Mouse (Mus musculus): ENCODE results near the gene Gm11037. TPM values are rescaled to one million over a fixed set of nuclear protein-coding genes. Genes with fewer than 3 reads are reported as not detected.
A peak's percentile ranks its signal among the peaks of the same experiment; 100 is the strongest.

Gm11037 gene
- polyA plus RNA-seq, 1 experiment from 2014 or later: not detected

DNA sequence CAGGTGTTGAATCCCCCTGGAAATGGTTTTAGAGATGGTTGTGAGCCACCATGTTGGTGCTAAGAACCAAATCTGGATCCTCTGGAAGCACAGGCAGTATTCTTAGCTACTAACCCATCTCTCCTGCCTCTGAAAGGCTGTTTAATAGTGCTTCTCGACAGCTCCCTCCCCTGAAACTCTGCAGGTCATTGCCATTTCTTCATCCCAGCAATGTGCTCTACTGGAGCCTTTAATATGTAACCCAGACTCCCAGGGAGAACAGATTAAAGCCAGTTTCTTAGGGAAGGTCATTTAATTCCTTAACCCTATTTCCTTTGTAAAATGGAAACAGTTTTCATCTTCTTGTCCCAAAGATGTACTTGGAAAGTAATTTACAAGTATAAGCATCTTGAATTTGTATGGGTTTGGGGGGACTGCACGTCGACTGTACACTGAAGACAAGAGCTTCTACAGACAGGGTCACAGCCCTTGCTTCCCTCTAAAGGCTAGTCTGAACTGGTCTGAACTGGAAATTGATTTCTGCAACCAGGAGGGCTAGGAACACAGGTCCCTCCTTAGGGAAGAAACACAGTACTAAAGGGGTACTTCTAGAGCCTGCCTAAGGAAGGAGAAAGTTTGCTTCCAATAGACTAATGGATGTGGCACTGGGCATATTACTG lies 42.1 kb downstream of the Gm11037 start:
- H3K27ac ChIP-seq (ENCODE audit: low read depth): peak overlapping the region; percentile 2; the same call in 1 of the 2 replicates
- H3K27me3 ChIP-seq (replicated peaks; ENCODE audit: control insufficient read depth, insufficient read depth, low read length): peaks cover 29% of the 10 kb centered on the region
- H3K36me3 ChIP-seq (ENCODE audit: control insufficient read depth, insufficient read depth, low read length): peaks cover 10% of the 10 kb centered on the region
- ATAC-seq (replicated peaks; ENCODE audit: low FRiP score, low TSS enrichment, low read depth): no peak
- 67% methylated on average over 3 of the region's 3 CpGs for WGBS
- no peak overlapping the region for H3K4me3 ChIP-seq (ENCODE audit: low read depth, low read length)
- H3K4me1 ChIP-seq (replicated peaks; ENCODE audit: control insufficient read depth, insufficient read depth, low read length): peaks cover 33% of the 10 kb centered on the region
- H3K9me3 ChIP-seq (ENCODE audit: control insufficient read depth, low read length): no peaks in the 10 kb centered on the region
- H3K4me2 ChIP-seq (ENCODE audit: low read length): peak overlapping the region; percentile 22; the same call in 1 of the 2 replicates
- no peak overlapping the region for H3K9ac ChIP-seq (ENCODE audit: low read length)
- no peak for DNase-seq (ENCODE audit: low spot score)

DNA sequence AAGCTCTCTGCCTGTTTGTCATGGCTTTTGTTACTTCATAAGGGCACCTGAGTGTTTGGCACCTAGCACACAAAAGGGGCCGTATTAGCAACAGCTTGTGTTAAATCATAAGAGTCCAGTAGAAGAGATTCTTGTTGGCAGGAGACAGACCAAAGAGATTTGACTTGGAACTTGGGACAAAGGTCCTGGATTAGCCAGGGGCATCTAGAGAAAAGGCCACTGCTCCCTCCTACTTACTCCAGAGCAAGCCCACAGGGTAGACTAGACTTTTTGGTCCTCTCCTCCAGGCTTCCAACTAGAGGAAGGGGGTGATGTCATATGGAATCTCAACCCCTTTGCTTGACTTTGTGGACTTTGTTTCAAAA lies 42.6 kb downstream of the Gm11037 start:
- ATAC-seq (replicated peaks; ENCODE audit: low FRiP score, low TSS enrichment, low read depth) (no peak), DNase-seq (ENCODE audit: low spot score) (no peak)
- Histone ChIP-seq H3K9me3 (ENCODE audit: control insufficient read depth, low read length) (no peaks in the 10 kb centered on the region), H3K27me3 (replicated peaks; ENCODE audit: control insufficient read depth, insufficient read depth, low read length) (peaks cover 24% of the 10 kb centered on the region), H3K36me3 (ENCODE audit: control insufficient read depth, insufficient read depth, low read length) (peaks cover 10% of the 10 kb centered on the region), H3K4me1 (replicated peaks; ENCODE audit: control insufficient read depth, insufficient read depth, low read length) (peaks cover 33% of the 10 kb centered on the region), H3K27ac (ENCODE audit: low read depth) (peak overlapping the region; percentile 2; the same call in 1 of the 2 replicates), H3K4me2 (ENCODE audit: low read length) (peak overlapping the region; percentile 22; the same call in 1 of the 2 replicates), H3K4me3 (ENCODE audit: low read depth, low read length) (no peak overlapping the region), H3K9ac (ENCODE audit: low read length) (no peak overlapping the region)
- WGBS: 77% methylated on average over 1 of the region's 1 CpGs

DNA sequence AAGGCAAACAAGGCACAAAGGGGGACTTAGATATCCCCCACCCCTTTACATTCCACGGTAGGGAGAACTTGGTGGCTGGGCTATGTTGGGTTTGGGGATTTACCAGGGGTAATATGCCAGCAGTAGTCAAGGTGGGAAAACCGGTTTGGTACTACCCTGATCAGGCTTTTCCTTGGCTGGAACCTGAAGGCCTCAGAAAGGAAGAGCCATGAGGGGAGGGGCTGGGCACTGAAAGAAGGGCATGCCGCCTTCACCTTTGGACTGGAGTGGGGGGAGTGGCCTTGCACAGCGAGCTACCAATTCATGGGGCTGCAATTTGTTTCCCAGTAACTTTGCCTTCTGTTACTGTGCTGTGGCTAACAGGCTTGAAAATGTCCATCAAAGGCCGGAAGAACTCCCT lies 43.2 kb downstream of the Gm11037 start:
- H3K4me1 ChIP-seq (replicated peaks; ENCODE audit: control insufficient read depth, insufficient read depth, low read length): peaks cover 33% of the 10 kb centered on the region
- peaks cover 10% of the 10 kb centered on the region for H3K36me3 ChIP-seq (ENCODE audit: control insufficient read depth, insufficient read depth, low read length)
- ATAC-seq (replicated peaks; ENCODE audit: low FRiP score, low TSS enrichment, low read depth): peak; percentile 61
- WGBS: 58% methylated on average over 5 of the region's 5 CpGs
- no peak overlapping the region for H3K4me3 ChIP-seq (ENCODE audit: low read depth, low read length)
- H3K9ac ChIP-seq (ENCODE audit: low read length): no peak overlapping the region
- DNase-seq (ENCODE audit: low spot score): no peak
- peak overlapping the region; percentile 44; the same call in 1 of the 2 replicates for H3K27ac ChIP-seq (ENCODE audit: low read depth)
- H3K9me3 ChIP-seq (ENCODE audit: control insufficient read depth, low read length): no peaks in the 10 kb centered on the region
- H3K4me2 ChIP-seq (ENCODE audit: low read length): peak overlapping the region; percentile 95
- H3K27me3 ChIP-seq (replicated peaks; ENCODE audit: control insufficient read depth, insufficient read depth, low read length): peaks cover 19% of the 10 kb centered on the region

GRCm38 (mm10) chr2:131177932-131178331 lies 44.6 kb downstream of the Gm11037 start:
- Histone ChIP-seq H3K9ac (ENCODE audit: low read length) (no peak overlapping the region; the same call in 1 of the 2 replicates), H3K9me3 (ENCODE audit: control insufficient read depth, low read length) (no peaks in the 10 kb centered on the region), H3K4me2 (ENCODE audit: low read length) (peak overlapping the region; percentile 95), H3K27ac (ENCODE audit: low read depth) (peak overlapping the region; percentile 44; the same call in 1 of the 2 replicates), H3K4me1 (replicated peaks; ENCODE audit: control insufficient read depth, insufficient read depth, low read length) (peaks cover 33% of the 10 kb centered on the region), H3K4me3 (ENCODE audit: low read depth, low read length) (peak overlapping the region; percentile 84), H3K27me3 (replicated peaks; ENCODE audit: control insufficient read depth, insufficient read depth, low read length) (peaks cover 4% of the 10 kb centered on the region), H3K36me3 (ENCODE audit: control insufficient read depth, insufficient read depth, low read length) (peaks cover 10% of the 10 kb centered on the region)
- ATAC-seq (replicated peaks; ENCODE audit: low FRiP score, low TSS enrichment, low read depth) (no peak), DNase-seq (ENCODE audit: low spot score) (no peak)
- 79% methylated on average over 9 of the region's 9 CpGs for WGBS

GRCm38 (mm10) chr2:131178828-131179245 lies 45.5 kb downstream of the Gm11037 start:
- 33% methylated on average over 26 of the region's 26 CpGs for WGBS
- peak overlapping the region; percentile 79 for H3K27ac ChIP-seq (ENCODE audit: low read depth)
- H3K4me1 ChIP-seq (replicated peaks; ENCODE audit: control insufficient read depth, insufficient read depth, low read length): peaks cover 33% of the 10 kb centered on the region

DNA sequence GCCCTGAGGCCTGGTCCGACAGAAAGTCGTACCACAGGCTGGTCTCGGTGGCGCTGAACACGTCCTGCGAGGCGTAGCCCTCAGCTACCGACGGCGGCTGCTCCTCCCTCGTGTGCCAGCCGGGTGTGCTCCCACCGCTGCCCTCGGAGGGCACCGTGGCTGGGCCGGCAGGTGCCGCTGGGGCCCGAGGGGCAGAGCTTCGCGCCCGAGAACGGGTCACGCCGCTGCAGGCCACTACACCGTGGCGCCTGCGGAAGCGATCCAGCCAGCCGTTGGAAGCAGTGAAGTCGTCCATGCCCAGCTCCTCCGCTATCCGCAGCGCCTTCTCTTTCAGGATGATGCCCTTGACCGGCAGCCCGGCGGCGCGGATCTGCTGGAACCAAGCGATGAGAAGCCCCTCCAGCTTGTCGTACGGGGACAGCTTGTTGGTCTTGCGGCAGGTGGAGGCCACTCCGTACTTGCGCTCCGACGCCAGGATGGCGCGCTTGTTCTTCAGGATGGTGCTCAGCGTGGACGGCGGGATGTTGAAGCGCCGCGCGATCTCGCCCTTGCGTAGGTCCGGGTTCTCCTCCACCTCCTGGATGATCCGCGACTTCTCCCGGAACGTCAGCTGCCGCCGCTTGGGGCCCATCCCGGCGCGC lies 46.1 kb downstream of the Gm11037 start:
- Histone ChIP-seq H3K4me2 (ENCODE audit: low read length) (peak overlapping the region; percentile 95), H3K4me3 (ENCODE audit: low read depth, low read length) (peak overlapping the region; percentile 84), H3K36me3 (ENCODE audit: control insufficient read depth, insufficient read depth, low read length) (peaks cover 10% of the 10 kb centered on the region), H3K27ac (ENCODE audit: low read depth) (peak overlapping the region; percentile 79), H3K4me1 (replicated peaks; ENCODE audit: control insufficient read depth, insufficient read depth, low read length) (peaks cover 30% of the 10 kb centered on the region), H3K9ac (ENCODE audit: low read length) (peak overlapping the region; percentile 89), H3K27me3 (replicated peaks; ENCODE audit: control insufficient read depth, insufficient read depth, low read length) (no peaks in the 10 kb centered on the region), H3K9me3 (ENCODE audit: control insufficient read depth, low read length) (no peaks in the 10 kb centered on the region)
- peak; percentile 10; the same call in 1 of the 2 replicates for ATAC-seq (replicated peaks; ENCODE audit: low FRiP score, low TSS enrichment, low read depth)
- WGBS: under 1% methylated on average over 65 of the region's 67 CpGs
- peak; percentile 86 for DNase-seq (ENCODE audit: low spot score)

More at GRCm38 (mm10) chr2:131178828-131179245, 45.5 kb downstream of the Gm11037 start:
- Histone ChIP-seq H3K27me3 (replicated peaks; ENCODE audit: control insufficient read depth, insufficient read depth, low read length) (no peaks in the 10 kb centered on the region), H3K9me3 (ENCODE audit: control insufficient read depth, low read length) (no peaks in the 10 kb centered on the region), H3K4me3 (ENCODE audit: low read depth, low read length) (peak overlapping the region; percentile 84), H3K36me3 (ENCODE audit: control insufficient read depth, insufficient read depth, low read length) (peaks cover 10% of the 10 kb centered on the region), H3K9ac (ENCODE audit: low read length) (peak overlapping the region; percentile 89), H3K4me2 (ENCODE audit: low read length) (peak overlapping the region; percentile 95)
- peak; percentile 68 for DNase-seq (ENCODE audit: low spot score)
- no peak for ATAC-seq (replicated peaks; ENCODE audit: low FRiP score, low TSS enrichment, low read depth)

DNA sequence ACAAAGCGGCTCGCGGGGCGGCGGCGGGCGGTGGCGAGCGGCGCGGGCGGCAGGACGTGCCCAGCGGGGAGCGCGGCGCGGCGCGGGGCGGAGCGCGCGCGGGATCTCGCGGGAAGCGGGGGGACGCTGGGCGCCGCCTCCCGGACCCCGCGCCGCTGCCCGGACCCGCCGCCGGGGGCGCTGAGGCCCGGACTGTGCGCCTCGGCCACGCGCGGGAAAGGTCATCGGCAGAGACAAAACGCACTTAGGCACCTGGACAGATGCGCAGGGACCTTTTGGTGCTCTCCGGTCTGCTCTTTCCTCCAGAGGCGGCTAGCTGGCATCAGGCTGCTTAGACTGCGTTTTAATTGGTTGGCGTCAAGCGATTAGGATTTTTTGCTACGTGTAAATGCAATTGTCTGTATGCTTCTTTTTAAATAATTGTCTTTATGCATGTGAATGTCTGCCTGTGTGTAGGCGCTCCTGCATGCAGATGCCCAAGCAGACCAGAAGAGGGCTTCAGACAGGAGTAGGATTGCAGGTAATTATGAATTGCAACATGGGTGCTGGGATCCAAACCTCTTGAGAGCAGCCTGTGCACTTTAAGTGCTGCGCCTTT lies 46.8 kb downstream of the Gm11037 start, which contains the start of gene Cenpb:
Gene Cenpb (minus strand): TSS at position 78 of the 598 bp plus-strand sequence.
- 3% methylated on average over 44 of the region's 57 CpGs for WGBS
- Histone ChIP-seq H3K4me3 (ENCODE audit: low read depth, low read length) (peak within 1 kb of the TSS; percentile 84), H3K4me1 (replicated peaks; ENCODE audit: control insufficient read depth, insufficient read depth, low read length) (peaks cover 23% of the 10 kb centered on the region), H3K9ac (ENCODE audit: low read length) (peak within 1 kb of the TSS; percentile 89), H3K27me3 (replicated peaks; ENCODE audit: control insufficient read depth, insufficient read depth, low read length) (no peaks in the 10 kb centered on the region), H3K36me3 (ENCODE audit: control insufficient read depth, insufficient read depth, low read length) (peaks cover 10% of the 10 kb centered on the region), H3K4me2 (ENCODE audit: low read length) (peak within 1 kb of the TSS; percentile 95), H3K9me3 (ENCODE audit: control insufficient read depth, low read length) (no peaks in the 10 kb centered on the region), H3K27ac (ENCODE audit: low read depth) (peak within 1 kb of the TSS; percentile 79)
- DNase-seq (ENCODE audit: low spot score) (peak; percentile 87), ATAC-seq (replicated peaks; ENCODE audit: low FRiP score, low TSS enrichment, low read depth) (peak; percentile 67)

Data from intestine, embryonic 14.5 days (tissue).